Mouse (Mus musculus) embryonic facial prominence, embryonic 11.5 days (tissue): ENCODE results near the gene Fgfr2. TPM values are rescaled to one million over a fixed set of nuclear protein-coding genes. Genes with fewer than 3 reads are reported as not detected.
"Not testable (repeated sequence)": the region's sequence is repeated elsewhere in the genome, so short reads cannot be mapped to it uniquely, and the experiment has no call there.

Experiments used
- ATAC-seq: fragments of 200-750 bp; cut with Nextera tagmentation; replicated peaks from 2 replicates; pipeline ENCODE4 v1.8.0; 2017; ENCODE audit warnings: low read depth; ENCODE audit not compliant: insufficient number of reproducible peaks, low FRiP score, low TSS enrichment
- DNase-seq: peaks from one replicate; pipeline ENCODE4 v3.0.0-alpha.2; 2015; ENCODE audit warnings: low spot score
- H3K27ac ChIP-seq: fragments of 300-500 bp; sonication (generic); replicated peaks from 2 replicates; pipeline ENCODE4 v1.5.1; 2014; ENCODE audit warnings: mild to moderate bottlenecking, low read depth, low read length, control low read depth
- H3K27me3 ChIP-seq: fragments of 300-500 bp; sonication (generic); 2 replicates; pipeline ENCODE4 v1.6.1; 2014; ENCODE audit warnings: mild to moderate bottlenecking, low read length, moderate library complexity, mixed read lengths; ENCODE audit not compliant: control insufficient read depth, insufficient read depth
- H3K36me3 ChIP-seq: fragments of 300-500 bp; sonication (generic); replicated peaks from 2 replicates; pipeline ENCODE4 v1.6.1; 2014; ENCODE audit warnings: low read depth, mild to moderate bottlenecking, low read length, moderate library complexity, mixed read lengths; ENCODE audit not compliant: control insufficient read depth, insufficient read depth
- H3K4me1 ChIP-seq: fragments of 300-500 bp; sonication (generic); 2 replicates; pipeline ENCODE4 v1.6.1; 2014; ENCODE audit warnings: low read length, mixed read lengths; ENCODE audit not compliant: control insufficient read depth, insufficient read depth
- H3K4me2 ChIP-seq: fragments of 300-500 bp; sonication (generic); 2 replicates; pipeline ENCODE4 v1.6.1; 2014; ENCODE audit warnings: low read depth, mild to moderate bottlenecking, control low read depth, low read length, moderate library complexity
- H3K4me3 ChIP-seq: fragments of 300-500 bp; sonication (generic); 2 replicates; pipeline ENCODE4 v1.5.1; 2014; ENCODE audit warnings: low read depth, low read length, control low read depth
- H3K9ac ChIP-seq: fragments of 300-500 bp; sonication (generic); replicated peaks from 2 replicates; pipeline ENCODE4 v1.6.1; 2014; ENCODE audit warnings: mild to moderate bottlenecking, control low read depth, low read length
- H3K9me3 ChIP-seq: fragments of 300-500 bp; sonication (generic); replicated peaks from 2 replicates; pipeline ENCODE4 v1.6.1; 2016; ENCODE audit warnings: mild to moderate bottlenecking, low read length, inconsistent platforms, mixed read lengths; ENCODE audit not compliant: control insufficient read depth
- WGBS: fragments of 180-500 bp; shearing (Covaris S2); extraction: QIAGEN DNeasy Blood & Tissue Kit; methylation state at CpG from one replicate; pipeline ENCODE4 v1.1.7; 2014; 5-methylcytosine and 5-hydroxymethylcytosine counted together
- polyA plus RNA-seq: library from polyadenylated mRNA; unstranded; fragments of >200 nt; fragmentation: Nextera tagmentation; extraction: Ambion mirVana; gene quantifications from 2 replicates; pipeline ENCODE4 v1.2.1, GENCODE M21; 2014

Gene Fgfr2
- polyA plus RNA-seq, 1 experiment from 2014 or later: 75.6 TPM

- ATAC-seq (no peak), DNase-seq (no peak)
- Histone ChIP-seq H3K9ac (no peak overlapping the region), H3K9me3 (no peaks in the 10 kb centered on the region), H3K4me3 (no peak overlapping the region), H3K4me1 (no peaks in the 10 kb centered on the region), H3K27me3 (no peaks in the 10 kb centered on the region), H3K4me2 (no peak overlapping the region), H3K27ac (no peak overlapping the region), H3K36me3 (no peaks in the 10 kb centered on the region)
- WGBS: 85% methylated on average over 6 of the region's 6 CpGs
These were observed 673.0 kb downstream of the Fgfr2 start for GRCm38 (mm10) chr7:132449891-132450735.

GRCm38 (mm10) chr7:132448511-132449154 is 674.5 kb downstream of the Fgfr2 start:
- no peaks in the 10 kb centered on the region for H3K9me3 ChIP-seq
- no peak overlapping the region for H3K4me2 ChIP-seq
- DNase-seq (peak; percentile 58), ATAC-seq (no peak)
- 62% methylated on average over 4 of the region's 4 CpGs for WGBS
- H3K9ac ChIP-seq: no peak overlapping the region
- no peaks in the 10 kb centered on the region for H3K36me3 ChIP-seq
- no peaks in the 10 kb centered on the region for H3K27me3 ChIP-seq
- H3K4me3 ChIP-seq: no peak overlapping the region
- H3K27ac ChIP-seq: no peak overlapping the region
- no peaks in the 10 kb centered on the region for H3K4me1 ChIP-seq

GRCm38 (mm10) chr7:132447558-132447957 is 675.6 kb downstream of the Fgfr2 start:
- Histone ChIP-seq H3K27ac (no peak overlapping the region), H3K9ac (no peak overlapping the region), H3K4me1 (no peaks in the 10 kb centered on the region), H3K4me3 (no peak overlapping the region), H3K4me2 (no peak overlapping the region), H3K9me3 (no peaks in the 10 kb centered on the region), H3K27me3 (no peaks in the 10 kb centered on the region), H3K36me3 (no peaks in the 10 kb centered on the region)
- DNase-seq (no peak), ATAC-seq (no peak)
- 79% methylated on average over 5 of the region's 5 CpGs for WGBS

GRCm38 (mm10) chr7:132446841-132447240 is 676.3 kb downstream of the Fgfr2 start:
- H3K9me3 ChIP-seq: no peaks in the 10 kb centered on the region
- no peak overlapping the region for H3K27ac ChIP-seq
- no peak overlapping the region for H3K4me3 ChIP-seq
- 74% methylated on average over 5 of the region's 5 CpGs for WGBS
- H3K27me3 ChIP-seq: no peaks in the 10 kb centered on the region
- no peaks in the 10 kb centered on the region for H3K4me1 ChIP-seq
- no peak overlapping the region for H3K4me2 ChIP-seq
- no peaks in the 10 kb centered on the region for H3K36me3 ChIP-seq
- DNase-seq (no peak), ATAC-seq (no peak)
- no peak overlapping the region for H3K9ac ChIP-seq

- Histone ChIP-seq H3K27ac (no peak overlapping the region), H3K4me2 (no peak overlapping the region), H3K36me3 (no peaks in the 10 kb centered on the region), H3K4me1 (no peaks in the 10 kb centered on the region), H3K9ac (no peak overlapping the region), H3K27me3 (no peaks in the 10 kb centered on the region), H3K9me3 (no peaks in the 10 kb centered on the region), H3K4me3 (no peak overlapping the region)
- WGBS: 95% methylated on average over 2 of the region's 2 CpGs
- ATAC-seq (no peak), DNase-seq (no peak)
These were observed 678.9 kb downstream of the Fgfr2 start for GRCm38 (mm10) chr7:132444221-132444620.

GRCm38 (mm10) chr7:132443769-132444168 is 679.4 kb downstream of the Fgfr2 start:
- Histone ChIP-seq H3K4me2 (no peak overlapping the region), H3K36me3 (no peaks in the 10 kb centered on the region), H3K4me1 (no peaks in the 10 kb centered on the region), H3K27me3 (no peaks in the 10 kb centered on the region), H3K4me3 (no peak overlapping the region), H3K9ac (no peak overlapping the region), H3K27ac (no peak overlapping the region), H3K9me3 (no peaks in the 10 kb centered on the region)
- no peak for DNase-seq
- 0 out of 2 replicates have a peak, but pooled peaks have one; percentile 14 for ATAC-seq
- WGBS: 69% methylated on average over 2 of the region's 2 CpGs

- DNase-seq (no peak), ATAC-seq (no peak)
- Histone ChIP-seq H3K9me3 (no peaks in the 10 kb centered on the region), H3K4me3 (no peak overlapping the region), H3K9ac (no peak overlapping the region), H3K36me3 (no peaks in the 10 kb centered on the region), H3K4me1 (no peaks in the 10 kb centered on the region), H3K27me3 (no peaks in the 10 kb centered on the region), H3K4me2 (no peak overlapping the region), H3K27ac (no peak overlapping the region)
- WGBS: 90% methylated on average over 3 of the region's 3 CpGs
These were observed 680.0 kb downstream of the Fgfr2 start for GRCm38 (mm10) chr7:132443134-132443533.

GRCm38 (mm10) chr7:132442133-132442763 is 680.9 kb downstream of the Fgfr2 start:
- H3K36me3 ChIP-seq, H3K4me1 ChIP-seq, H3K27ac ChIP-seq, H3K9ac ChIP-seq, H3K4me3 ChIP-seq, H3K9me3 ChIP-seq, H3K27me3 ChIP-seq, DNase-seq, ATAC-seq, H3K4me2 ChIP-seq: not testable (repeated sequence)
- 83% methylated on average over 3 of the region's 3 CpGs for WGBS
